Mouse (Mus musculus): ENCODE measurements around the gene Nt5e. TPM values are rescaled to one million over a fixed set of nuclear protein-coding genes. Genes with fewer than 3 reads are reported as not detected.
"Not testable (repeated sequence)": the region's sequence is repeated elsewhere in the genome, so short reads cannot be mapped to it uniquely, and the experiment has no call there.

Gene Nt5e
- total RNA-seq, 1 experiment = 14.8 TPM

DNA sequence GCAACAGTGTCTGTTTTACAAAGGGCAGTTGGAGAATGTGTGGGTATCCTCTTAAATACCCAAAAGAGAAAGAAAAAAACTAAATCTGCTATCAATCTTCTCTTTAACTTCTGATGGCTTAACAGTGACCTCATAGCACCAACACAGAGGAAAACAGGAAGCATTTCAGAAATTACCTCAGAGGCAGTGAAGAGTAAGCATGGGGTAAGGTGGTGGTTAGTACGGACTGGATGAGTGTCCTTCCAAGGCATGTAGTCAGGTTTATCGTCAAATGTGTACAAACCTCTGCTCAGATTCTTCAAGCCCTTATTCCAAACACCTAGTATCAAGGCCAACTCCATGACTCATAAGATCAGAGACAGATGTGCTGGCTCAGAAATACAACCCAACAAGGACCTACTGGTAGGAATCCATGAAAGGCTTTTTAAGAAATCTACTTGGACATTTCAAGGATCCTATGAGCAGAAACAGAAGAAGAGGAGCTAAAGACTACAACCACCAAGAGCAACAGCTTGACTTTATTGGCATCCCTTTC lies 34.1 kb upstream of the Nt5e start:
- no peaks in the 10 kb centered on the region for H3K9me3 ChIP-seq (ENCODE audit: control insufficient read depth, insufficient read depth, low read depth, low read length)
- no peaks in the 10 kb centered on the region for H3K36me3 ChIP-seq (ENCODE audit: control insufficient read depth, insufficient read depth, low read length, poor library complexity, severe bottlenecking)
- H3K4me3 ChIP-seq (ENCODE audit: insufficient read depth in 1 of 2, low read depth in 1 of 2, low read length in 2 of 2, poor library complexity in 1 of 2, severe bottlenecking in 1 of 2) = no peak overlapping the region
- H3K4me1 ChIP-seq (ENCODE audit: control insufficient read depth in 2 of 2, insufficient read depth in 2 of 2, low read length in 2 of 2, poor library complexity in 1 of 2) = no peaks in the 10 kb centered on the region
- no peak overlapping the region for H3K27ac ChIP-seq (ENCODE audit: insufficient read depth, low read depth, low read length, poor library complexity, severe bottlenecking)
- H3K9ac ChIP-seq (ENCODE audit: insufficient read depth, low read depth, low read length, poor library complexity, severe bottlenecking) = no peak overlapping the region
- in situ Hi-C loops (cut with MboI; ENCODE audit: low sequenced_read_pairs in 2 of 2, unreplicated experiment in 2 of 2) = no loop called here
- no peak for TF ChIP-seq ZNF384 (IDR thresholded peaks at IDR 0.05; ENCODE audit: low read depth, low read length)
- no peak for TF ChIP-seq ZC3H11A (IDR thresholded peaks at IDR 0.05; ENCODE audit: borderline replicate concordance, low read depth, low read length)
- no peak for TF ChIP-seq MAFK (IDR thresholded peaks at IDR 0.05; ENCODE audit: insufficient read depth, low read depth, low read length)
- no peak for TF ChIP-seq CHD2 (IDR thresholded peaks at IDR 0.05; ENCODE audit: low read depth, low read length)
- TF ChIP-seq HCFC1 (IDR thresholded peaks at IDR 0.05; ENCODE audit: borderline replicate concordance, insufficient read depth, low read length) = no peak
- no peak for DNase-seq (ENCODE audit: low read depth, low spot score)

DNA sequence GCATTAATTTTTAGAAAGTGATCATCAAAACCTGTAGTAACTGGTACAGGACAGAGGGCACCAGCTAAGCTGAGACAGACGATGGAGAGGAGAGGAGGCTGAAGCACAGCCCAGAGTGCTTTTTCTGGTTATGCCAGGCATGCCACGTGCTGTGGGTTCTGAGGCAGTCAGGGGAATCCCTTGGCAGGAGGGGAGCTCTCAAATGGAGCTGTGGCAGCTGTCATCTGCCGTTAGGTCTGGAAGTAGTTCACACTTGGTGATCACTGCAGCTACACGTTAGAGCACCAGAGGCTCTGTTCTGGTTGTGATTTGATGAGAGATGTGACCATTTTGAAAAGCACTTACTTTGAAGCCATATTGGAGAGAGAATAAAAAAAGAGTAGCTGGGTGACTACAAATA lies 31.2 kb upstream of the Nt5e start:
- no peak for DNase-seq (ENCODE audit: low read depth, low spot score)
- Histone ChIP-seq H3K27ac (ENCODE audit: insufficient read depth, low read depth, low read length, poor library complexity, severe bottlenecking) (no peak overlapping the region), H3K9ac (ENCODE audit: insufficient read depth, low read depth, low read length, poor library complexity, severe bottlenecking) (no peak overlapping the region), H3K9me3 (ENCODE audit: control insufficient read depth, insufficient read depth, low read depth, low read length) (no peaks in the 10 kb centered on the region), H3K4me3 (ENCODE audit: insufficient read depth in 1 of 2, low read depth in 1 of 2, low read length in 2 of 2, poor library complexity in 1 of 2, severe bottlenecking in 1 of 2) (no peak overlapping the region), H3K4me1 (ENCODE audit: control insufficient read depth in 2 of 2, insufficient read depth in 2 of 2, low read length in 2 of 2, poor library complexity in 1 of 2) (no peaks in the 10 kb centered on the region), H3K36me3 (ENCODE audit: control insufficient read depth, insufficient read depth, low read length, poor library complexity, severe bottlenecking) (no peaks in the 10 kb centered on the region)
- TF ChIP-seq ZC3H11A (IDR thresholded peaks at IDR 0.05; ENCODE audit: borderline replicate concordance, low read depth, low read length) (no peak), MAFK (IDR thresholded peaks at IDR 0.05; ENCODE audit: insufficient read depth, low read depth, low read length) (no peak), CHD2 (IDR thresholded peaks at IDR 0.05; ENCODE audit: low read depth, low read length) (no peak), ZNF384 (IDR thresholded peaks at IDR 0.05; ENCODE audit: low read depth, low read length) (no peak), HCFC1 (IDR thresholded peaks at IDR 0.05; ENCODE audit: borderline replicate concordance, insufficient read depth, low read length) (no peak)
- in situ Hi-C loops (cut with MboI; ENCODE audit: low sequenced_read_pairs in 2 of 2, unreplicated experiment in 2 of 2) = no loop called here

DNA sequence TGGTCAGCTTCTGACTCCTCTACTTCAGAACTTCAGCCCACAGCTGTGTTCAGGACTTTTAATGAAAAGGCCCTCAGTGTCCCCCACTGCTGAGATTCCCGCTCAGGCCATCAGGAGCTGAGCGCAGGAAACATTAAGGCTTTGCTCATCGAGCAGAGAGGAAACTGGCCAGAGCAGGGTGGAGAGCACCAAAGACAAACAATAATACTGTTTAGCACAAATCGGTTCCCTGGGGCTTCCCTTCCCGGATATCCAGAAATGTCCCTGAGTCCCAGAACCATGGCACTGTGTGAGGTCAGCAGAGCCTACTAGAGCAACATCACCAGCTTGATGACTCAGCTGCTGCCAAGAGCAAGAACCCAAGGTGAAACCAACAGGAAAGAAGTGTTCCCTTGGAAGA lies 30.7 kb upstream of the Nt5e start:
- DNase-seq (ENCODE audit: low read depth, low spot score) = no peak
- in situ Hi-C loops (cut with MboI; ENCODE audit: low sequenced_read_pairs in 2 of 2, unreplicated experiment in 2 of 2) = no loop called here
- no peak overlapping the region for H3K27ac ChIP-seq (ENCODE audit: insufficient read depth, low read depth, low read length, poor library complexity, severe bottlenecking)
- no peaks in the 10 kb centered on the region for H3K4me1 ChIP-seq (ENCODE audit: control insufficient read depth in 2 of 2, insufficient read depth in 2 of 2, low read length in 2 of 2, poor library complexity in 1 of 2)
- no peak overlapping the region for H3K4me3 ChIP-seq (ENCODE audit: insufficient read depth in 1 of 2, low read depth in 1 of 2, low read length in 2 of 2, poor library complexity in 1 of 2, severe bottlenecking in 1 of 2)
- no peaks in the 10 kb centered on the region for H3K9me3 ChIP-seq (ENCODE audit: control insufficient read depth, insufficient read depth, low read depth, low read length)
- no peaks in the 10 kb centered on the region for H3K36me3 ChIP-seq (ENCODE audit: control insufficient read depth, insufficient read depth, low read length, poor library complexity, severe bottlenecking)
- no peak for TF ChIP-seq MAFK (IDR thresholded peaks at IDR 0.05; ENCODE audit: insufficient read depth, low read depth, low read length)
- H3K9ac ChIP-seq (ENCODE audit: insufficient read depth, low read depth, low read length, poor library complexity, severe bottlenecking) = no peak overlapping the region

DNA sequence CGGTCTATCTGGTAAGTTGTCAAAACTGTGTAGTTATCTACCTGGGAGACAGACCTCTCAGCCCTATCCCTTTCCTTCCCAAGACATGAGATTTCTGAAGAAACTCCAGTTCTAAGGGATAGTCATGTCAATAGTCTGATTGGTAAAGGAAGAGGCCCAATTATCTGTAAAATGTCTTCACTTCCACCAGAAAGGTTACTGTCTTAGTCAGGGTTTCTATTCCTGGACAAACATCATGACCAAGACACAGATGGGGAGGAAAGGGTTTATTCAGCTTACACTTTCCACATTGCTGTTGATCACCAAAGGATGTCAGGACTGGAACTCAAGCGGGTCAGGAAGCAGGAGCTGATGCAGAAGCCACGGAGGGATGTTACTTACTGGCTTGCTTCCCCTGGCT lies 29.8 kb upstream of the Nt5e start:
- H3K4me1 ChIP-seq (ENCODE audit: control insufficient read depth in 2 of 2, insufficient read depth in 2 of 2, low read length in 2 of 2, poor library complexity in 1 of 2); H3K9ac ChIP-seq (ENCODE audit: insufficient read depth, low read depth, low read length, poor library complexity, severe bottlenecking); H3K9me3 ChIP-seq (ENCODE audit: control insufficient read depth, insufficient read depth, low read depth, low read length); H3K36me3 ChIP-seq (ENCODE audit: control insufficient read depth, insufficient read depth, low read length, poor library complexity, severe bottlenecking); DNase-seq (ENCODE audit: low read depth, low spot score); H3K4me3 ChIP-seq (ENCODE audit: insufficient read depth in 1 of 2, low read depth in 1 of 2, low read length in 2 of 2, poor library complexity in 1 of 2, severe bottlenecking in 1 of 2); in situ Hi-C loops (cut with MboI; ENCODE audit: low sequenced_read_pairs in 2 of 2, unreplicated experiment in 2 of 2); H3K27ac ChIP-seq (ENCODE audit: insufficient read depth, low read depth, low read length, poor library complexity, severe bottlenecking): not testable (repeated sequence)

DNA sequence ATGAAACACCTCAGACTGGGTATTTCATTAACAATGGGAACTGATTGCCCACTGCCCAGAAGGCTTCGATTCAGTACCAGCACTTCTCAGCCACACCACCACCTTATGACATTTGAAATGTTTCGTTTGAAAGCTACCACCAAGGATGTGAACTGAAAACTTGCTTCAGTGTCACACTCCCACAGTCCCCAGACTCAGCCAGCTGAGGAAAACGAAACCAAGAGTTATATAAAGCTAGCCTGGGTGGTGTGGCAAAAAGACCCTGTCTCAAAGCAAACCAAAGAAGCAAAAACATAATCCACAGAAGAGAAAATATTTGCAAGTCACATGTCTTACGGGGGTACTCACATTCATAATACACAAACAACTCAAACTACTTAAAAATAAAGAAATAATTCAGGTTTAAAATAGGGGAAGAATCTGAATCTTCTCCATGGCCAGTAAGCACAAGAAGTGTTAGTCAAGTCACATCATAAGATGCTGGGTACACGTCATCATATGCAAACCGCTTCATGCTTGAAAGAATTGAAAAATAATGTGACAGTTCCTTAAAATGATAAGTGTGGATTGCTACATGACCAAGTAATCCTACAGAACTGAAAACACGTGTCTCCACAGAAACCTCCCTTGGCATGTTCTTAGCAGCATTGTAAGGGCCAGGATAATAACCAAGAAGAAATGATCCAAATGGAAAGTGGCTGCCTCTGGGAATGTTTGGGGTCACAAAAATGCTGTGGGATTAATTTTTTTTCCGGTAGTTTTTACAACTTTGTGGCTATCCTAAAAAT lies 28.9 kb upstream of the Nt5e start:
- no peak overlapping the region for H3K27ac ChIP-seq (ENCODE audit: insufficient read depth, low read depth, low read length, poor library complexity, severe bottlenecking)
- no peak overlapping the region for H3K9ac ChIP-seq (ENCODE audit: insufficient read depth, low read depth, low read length, poor library complexity, severe bottlenecking)
- DNase-seq (ENCODE audit: low read depth, low spot score) = no peak
- no peak overlapping the region for H3K4me3 ChIP-seq (ENCODE audit: insufficient read depth in 1 of 2, low read depth in 1 of 2, low read length in 2 of 2, poor library complexity in 1 of 2, severe bottlenecking in 1 of 2)
- no peak for TF ChIP-seq ZC3H11A (IDR thresholded peaks at IDR 0.05; ENCODE audit: borderline replicate concordance, low read depth, low read length)
- no peak for TF ChIP-seq CHD2 (IDR thresholded peaks at IDR 0.05; ENCODE audit: low read depth, low read length)
- TF ChIP-seq HCFC1 (IDR thresholded peaks at IDR 0.05; ENCODE audit: borderline replicate concordance, insufficient read depth, low read length) = no peak
- TF ChIP-seq MAFK (IDR thresholded peaks at IDR 0.05; ENCODE audit: insufficient read depth, low read depth, low read length) = no peak
- TF ChIP-seq ZNF384 (IDR thresholded peaks at IDR 0.05; ENCODE audit: low read depth, low read length) = no peak
- H3K36me3 ChIP-seq (ENCODE audit: control insufficient read depth, insufficient read depth, low read length, poor library complexity, severe bottlenecking) = no peaks in the 10 kb centered on the region
- H3K4me1 ChIP-seq (ENCODE audit: control insufficient read depth in 2 of 2, insufficient read depth in 2 of 2, low read length in 2 of 2, poor library complexity in 1 of 2) = no peaks in the 10 kb centered on the region
- in situ Hi-C loops (cut with MboI; ENCODE audit: low sequenced_read_pairs in 2 of 2, unreplicated experiment in 2 of 2) = no loop called here
- H3K9me3 ChIP-seq (ENCODE audit: control insufficient read depth, insufficient read depth, low read depth, low read length) = no peaks in the 10 kb centered on the region
